Mouse (Mus musculus) kidney, embryonic 15.5 days (tissue): ENCODE measurements around the gene Prkd3. TPM values are rescaled to one million over a fixed set of nuclear protein-coding genes. Genes with fewer than 3 reads are reported as not detected.

Source experiments
- ATAC-seq: fragments of 200-750 bp; cut with Nextera tagmentation; replicated peaks from 2 replicates; pipeline ENCODE4 v1.8.0; 2017; ENCODE audit warnings: moderate TSS enrichment; ENCODE audit not compliant: low FRiP score
- H3K27ac ChIP-seq: fragments of 300-500 bp; sonication (generic); 2 replicates; pipeline ENCODE4 v1.5.1; 2015; ENCODE audit warnings: mild to moderate bottlenecking, inconsistent platforms
- H3K27me3 ChIP-seq: fragments of 300-500 bp; sonication (generic); 2 replicates; pipeline ENCODE4 v1.6.1; 2015; ENCODE audit warnings: inconsistent platforms
- H3K36me3 ChIP-seq: fragments of 300-500 bp; sonication (generic); 2 replicates; pipeline ENCODE4 v1.6.1; 2015; ENCODE audit warnings: inconsistent platforms
- H3K4me1 ChIP-seq: fragments of 300-500 bp; sonication (generic); 2 replicates; pipeline ENCODE4 v1.6.1; 2015; ENCODE audit warnings: inconsistent platforms
- H3K4me2 ChIP-seq: fragments of 300-500 bp; sonication (generic); 2 replicates; pipeline ENCODE4 v1.6.1; 2015; ENCODE audit warnings: moderate library complexity, mild to moderate bottlenecking, inconsistent platforms
- H3K4me3 ChIP-seq: fragments of 300-500 bp; sonication (generic); replicated peaks from 2 replicates; pipeline ENCODE4 v1.5.1; 2015; ENCODE audit warnings: mild to moderate bottlenecking, inconsistent platforms
- H3K9ac ChIP-seq: fragments of 300-500 bp; sonication (generic); 2 replicates; pipeline ENCODE4 v1.6.1; 2015; ENCODE audit warnings: mild to moderate bottlenecking, inconsistent platforms
- H3K9me3 ChIP-seq: fragments of 300-500 bp; sonication (generic); replicated peaks from 2 replicates; pipeline ENCODE4 v1.6.1; 2016; ENCODE audit warnings: inconsistent platforms
- WGBS: fragments of 180-500 bp; shearing (Covaris S2); methylation state at CpG from one replicate; pipeline ENCODE4 v1.1.7; 2015; ENCODE audit warnings: mixed read lengths; 5-methylcytosine and 5-hydroxymethylcytosine counted together
- polyA plus RNA-seq: library from polyadenylated mRNA; unstranded; fragments of >200 nt; fragmentation: Nextera tagmentation; extraction: Ambion mirVana; gene quantifications from 2 replicates; pipeline ENCODE4 v1.2.1, GENCODE M21; 2015

Prkd3 gene
- polyA plus RNA-seq, 1 experiment from 2014 or later, result 39.7 TPM

DNA sequence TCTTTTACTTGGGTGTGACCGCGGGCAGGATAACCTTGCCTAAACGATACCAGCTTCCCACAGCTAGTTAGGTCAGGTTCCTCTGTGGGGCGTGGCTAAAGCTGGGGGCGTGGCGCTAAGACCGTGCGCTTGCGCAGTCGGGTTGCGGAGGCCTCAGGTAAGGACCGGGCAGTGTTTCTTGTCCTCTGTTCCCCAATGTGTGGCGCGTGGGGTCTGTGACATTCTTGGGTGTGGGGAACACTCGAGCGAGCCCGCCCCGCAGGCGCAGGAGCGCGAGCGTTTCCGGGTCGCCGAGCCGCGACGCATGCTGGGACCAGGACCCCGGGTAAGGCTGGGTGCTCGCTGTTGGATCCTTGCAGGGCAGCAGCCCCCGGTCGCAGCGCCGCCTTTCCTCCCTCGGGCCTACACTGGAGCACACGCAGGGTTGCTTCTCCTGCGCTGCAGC lies 104.2 kb downstream of the Prkd3 start, which contains the start of gene Cebpzos:
Cebpzos (plus strand) TSS at position 132 of the 445 bp plus-strand sequence.
- Histone ChIP-seq H3K9ac (peak within 1 kb of the TSS; percentile 79), H3K4me3 (peak within 1 kb of the TSS; percentile 79), H3K27ac (peak within 1 kb of the TSS; percentile 94), H3K36me3 (peaks cover 29% of the 10 kb centered on the region), H3K4me2 (peak within 1 kb of the TSS; percentile 82), H3K27me3 (no peaks in the 10 kb centered on the region), H3K4me1 (peaks cover 23% of the 10 kb centered on the region), H3K9me3 (no peaks in the 10 kb centered on the region)
- ATAC-seq, result peak; percentile 96
- under 1% methylated on average over 36 of the region's 37 CpGs for WGBS

DNA sequence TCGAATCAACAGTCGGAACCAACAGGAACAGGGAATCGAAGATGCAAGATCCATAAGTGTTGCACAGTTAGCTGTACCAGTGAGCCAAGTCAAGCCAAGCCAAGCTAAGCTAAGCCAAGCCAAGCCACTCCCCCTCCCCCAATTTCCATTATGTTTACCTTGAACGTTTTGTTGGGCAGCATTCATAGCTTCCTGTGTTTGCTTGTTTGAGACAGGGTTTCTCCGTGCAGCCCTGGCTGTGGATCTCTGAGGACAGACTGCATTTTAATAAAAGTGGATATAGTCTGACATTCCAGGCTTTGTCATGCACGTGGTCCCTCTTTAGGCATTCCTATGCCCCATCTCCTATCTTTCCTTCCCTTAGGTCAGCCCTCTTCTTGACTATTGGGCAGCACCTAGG lies 104.8 kb downstream of the Prkd3 start:
- Histone ChIP-seq H3K4me2 (peak overlapping the region; percentile 82), H3K4me1 (peaks cover 23% of the 10 kb centered on the region), H3K36me3 (peaks cover 24% of the 10 kb centered on the region), H3K9ac (peak overlapping the region; percentile 79), H3K9me3 (no peaks in the 10 kb centered on the region), H3K27ac (peak overlapping the region; percentile 94), H3K27me3 (no peaks in the 10 kb centered on the region), H3K4me3 (peak overlapping the region; percentile 79)
- no peak for ATAC-seq
- WGBS, result 50% methylated on average over 6 of the region's 6 CpGs

DNA sequence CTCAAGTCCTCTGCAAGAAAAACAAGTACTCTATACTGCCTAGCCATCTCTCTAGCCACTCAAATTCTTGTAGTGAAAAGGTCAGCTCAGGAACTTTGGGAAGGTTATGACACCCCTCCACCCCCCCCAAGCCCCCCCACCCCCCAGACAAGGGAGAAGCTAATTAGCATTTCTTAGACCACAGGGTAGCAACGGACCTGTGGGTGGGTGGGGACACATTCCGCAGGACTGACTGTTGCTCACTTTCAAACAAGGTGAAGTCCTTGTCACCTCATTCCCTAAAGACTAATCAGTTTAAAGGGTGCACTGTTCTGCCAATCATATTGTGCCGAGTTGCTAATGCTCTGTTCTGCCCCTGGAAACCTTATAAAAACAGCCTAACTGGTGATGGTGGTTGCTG lies 106.7 kb downstream of the Prkd3 start:
- peaks cover 8% of the 10 kb centered on the region for H3K36me3 ChIP-seq
- H3K9me3 ChIP-seq, result no peaks in the 10 kb centered on the region
- no peak overlapping the region for H3K9ac ChIP-seq
- peaks cover 23% of the 10 kb centered on the region for H3K4me1 ChIP-seq
- no peak overlapping the region for H3K4me2 ChIP-seq
- WGBS, result 62% methylated on average over 3 of the region's 3 CpGs
- H3K27ac ChIP-seq, result no peak overlapping the region
- no peak overlapping the region for H3K4me3 ChIP-seq
- no peak for ATAC-seq
- H3K27me3 ChIP-seq, result no peaks in the 10 kb centered on the region

DNA sequence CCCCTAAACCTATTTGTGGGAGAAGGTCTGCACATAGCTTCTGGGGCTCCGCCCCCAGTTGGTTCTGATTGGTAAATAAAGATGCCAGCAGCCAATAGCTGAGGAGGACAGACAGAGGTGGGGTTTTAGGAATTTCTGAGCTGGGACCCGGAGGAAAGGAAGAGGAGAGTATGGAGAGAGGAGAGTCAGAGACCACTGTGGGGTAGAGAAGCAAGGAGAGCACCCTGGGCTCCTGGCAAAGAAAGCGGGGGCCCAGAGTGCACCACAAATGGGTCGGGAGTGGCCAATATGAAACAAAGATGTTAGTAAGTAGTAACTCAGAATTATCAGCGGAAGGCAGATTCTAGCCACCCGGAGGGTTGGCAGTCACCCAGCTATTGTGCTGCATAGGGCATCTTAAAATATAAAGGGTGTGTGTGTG lies 107.7 kb downstream of the Prkd3 start:
- Histone ChIP-seq H3K9ac (no peak overlapping the region), H3K27me3 (no peaks in the 10 kb centered on the region), H3K27ac (0 out of 2 replicates have a peak overlapping the region, but pooled peaks have one; percentile 37), H3K36me3 (no peaks in the 10 kb centered on the region), H3K9me3 (no peaks in the 10 kb centered on the region), H3K4me2 (peak overlapping the region; percentile 58), H3K4me1 (peaks cover 20% of the 10 kb centered on the region), H3K4me3 (peak overlapping the region; percentile 44)
- ATAC-seq, result no peak
- 28% methylated on average over 6 of the region's 6 CpGs for WGBS

DNA sequence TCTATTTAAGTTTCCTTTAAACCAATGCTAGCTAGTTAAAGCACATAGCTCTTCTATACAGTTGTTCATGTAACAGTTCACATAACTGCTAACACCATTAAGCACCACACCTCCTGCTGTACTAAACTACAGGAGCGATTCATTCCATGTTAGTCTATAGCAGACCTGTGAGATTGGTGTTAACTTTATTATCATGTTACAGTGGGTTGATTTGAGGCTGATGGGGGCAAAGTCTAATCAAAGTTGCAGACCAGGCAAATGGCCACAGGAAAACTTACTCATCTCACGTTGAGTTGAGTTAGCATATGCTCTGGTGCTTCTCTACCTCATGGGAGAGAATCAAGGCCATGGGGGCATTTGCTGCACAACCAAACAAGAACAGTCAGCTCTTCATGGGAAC lies 111.2 kb downstream of the Prkd3 start:
- H3K27me3 ChIP-seq, result no peaks in the 10 kb centered on the region
- WGBS, result 83% methylated on average over 2 of the region's 2 CpGs
- H3K27ac ChIP-seq, result no peak overlapping the region
- no peak for ATAC-seq
- H3K36me3 ChIP-seq, result no peaks in the 10 kb centered on the region
- H3K9ac ChIP-seq, result no peak overlapping the region
- H3K4me1 ChIP-seq, result 0 out of 2 replicates have a peak, but pooled peaks cover 8% of the 10 kb centered on the region
- no peak overlapping the region for H3K4me3 ChIP-seq
- H3K4me2 ChIP-seq, result no peak overlapping the region
- no peaks in the 10 kb centered on the region for H3K9me3 ChIP-seq

DNA sequence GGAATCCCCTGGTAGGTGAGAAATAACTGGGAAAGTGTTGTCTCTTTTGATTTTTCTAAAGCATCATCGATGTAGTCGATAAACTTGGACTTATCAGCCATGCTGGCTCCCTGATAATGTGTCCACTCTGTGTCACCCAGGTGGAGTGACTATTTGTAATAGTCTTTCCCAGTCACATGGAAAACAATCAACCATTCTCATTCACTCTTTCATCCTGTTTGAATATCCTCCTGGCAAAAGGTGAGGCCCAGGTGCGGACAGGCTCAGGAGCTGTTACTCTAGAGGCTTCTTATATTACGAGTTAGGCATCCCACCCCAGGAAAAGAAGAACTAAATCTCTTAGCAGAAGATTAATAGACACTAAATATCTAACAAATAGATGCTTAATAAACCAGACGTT lies 113.7 kb downstream of the Prkd3 start, which contains the start of gene Sult6b1:
Sult6b1 (minus strand) TSS at position 101 of the 400 bp plus-strand sequence.
- no peaks in the 10 kb centered on the region for H3K27me3 ChIP-seq
- ATAC-seq, result no peak
- no peak within 1 kb of the TSS for H3K9ac ChIP-seq
- H3K36me3 ChIP-seq, result no peaks in the 10 kb centered on the region
- H3K4me1 ChIP-seq, result 0 out of 2 replicates have a peak, but pooled peaks cover 4% of the 10 kb centered on the region
- no peaks in the 10 kb centered on the region for H3K9me3 ChIP-seq
- 72% methylated on average over 5 of the region's 5 CpGs for WGBS
- H3K4me2 ChIP-seq, result no peak within 1 kb of the TSS
- no peak within 1 kb of the TSS for H3K27ac ChIP-seq
- no peak within 1 kb of the TSS for H3K4me3 ChIP-seq

DNA sequence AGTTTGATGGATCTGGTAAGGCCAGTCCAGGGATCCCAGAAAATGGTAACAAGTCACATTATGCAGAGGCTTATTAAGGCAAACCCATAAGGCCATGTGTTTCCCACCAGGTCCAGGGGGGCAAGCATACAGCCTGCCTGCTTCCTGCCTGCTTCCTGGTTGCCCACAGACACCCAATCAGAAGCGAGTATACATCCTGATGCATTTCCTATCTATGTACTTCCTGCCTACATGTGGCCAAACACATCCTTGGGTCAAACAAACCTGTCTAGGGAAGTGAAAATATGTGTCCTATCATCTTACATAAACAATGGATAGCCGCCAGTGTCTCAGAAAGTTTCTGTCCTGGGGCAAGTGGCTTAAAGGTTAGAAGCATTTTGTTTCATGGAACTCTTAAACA lies 117.5 kb downstream of the Prkd3 start:
- no peak for ATAC-seq
- Histone ChIP-seq H3K4me1 (0 out of 2 replicates have a peak, but pooled peaks cover 4% of the 10 kb centered on the region), H3K9ac (no peak overlapping the region), H3K36me3 (no peaks in the 10 kb centered on the region), H3K4me2 (no peak overlapping the region), H3K9me3 (no peaks in the 10 kb centered on the region), H3K4me3 (no peak overlapping the region), H3K27me3 (no peaks in the 10 kb centered on the region), H3K27ac (no peak overlapping the region)
- 57% methylated on average over 2 of the region's 2 CpGs for WGBS

Other genes with a start within 250 kb of the Prkd3 start
- 11.2 and 12.6 TPM in 2 replicates for gene Heatr5b, start 185.5 kb downstream of the Prkd3 start, polyA plus RNA-seq
- gene Gpatch11, start 185.2 kb downstream of the Prkd3 start, polyA plus RNA-seq, result 41.6 and 46.6 TPM in 2 replicates
- gene Eif2ak2, start 138.2 kb downstream of the Prkd3 start, polyA plus RNA-seq, result 11.6 and 12.3 TPM in 2 replicates
- gene Sult6b1, start 113.8 kb downstream of the Prkd3 start, polyA plus RNA-seq, result 0.10 TPM in 1 of 2 replicates, not detected in the other
- 98.7 and 111 TPM in 2 replicates for gene Cebpzos, start 104.3 kb downstream of the Prkd3 start, polyA plus RNA-seq
- gene Cebpz, start 83.8 kb downstream of the Prkd3 start, polyA plus RNA-seq, result 66.4 and 66.6 TPM in 2 replicates
- 57.9 and 62.3 TPM in 2 replicates for gene Ndufaf7, start 83.7 kb downstream of the Prkd3 start, polyA plus RNA-seq
- gene Qpct, start 31.1 kb upstream of the Prkd3 start, polyA plus RNA-seq, result 4.4 and 4.5 TPM in 2 replicates